In the genomic region with DNA sequence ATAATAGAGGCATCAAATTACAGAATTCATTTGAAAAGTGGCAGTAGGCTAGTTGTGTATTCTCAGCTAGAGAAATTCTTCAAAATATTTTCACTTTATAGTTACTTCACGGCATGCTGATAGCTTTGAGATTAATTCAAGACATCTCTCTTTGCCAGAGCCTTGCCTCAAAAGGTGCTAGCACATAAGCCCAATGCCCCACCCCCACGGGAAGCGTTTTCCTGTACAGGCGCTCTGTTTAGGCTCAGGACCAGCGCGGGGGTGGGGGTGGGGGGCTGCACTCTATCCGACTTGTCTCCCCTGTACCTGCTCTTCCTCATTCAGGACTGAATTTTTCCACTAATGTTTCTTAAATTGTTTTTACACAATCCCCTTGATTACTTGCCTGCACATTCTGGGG, we compare ENCODE assay signal across 8 mouse cellular contexts. TPM values are rescaled to one million over a fixed set of nuclear protein-coding genes. Genes with fewer than 3 reads are reported as not detected.
DNase-seq lines count a peak whose midpoint lies in the region; ATAC-seq and TF ChIP-seq lines count a peak whose summit lies in the region.

No protein-coding gene starts in this region.

- under 1% methylated on average over 7 of the region's 7 CpGs for WGBS in heart, embryonic 11.5 days (ENCODE audit: insufficient replicate concordance)
- WGBS in cerebellum, adult 2 months, result 2% methylated on average over 7 of the region's 7 CpGs
- WGBS in hindbrain, embryonic 10.5 days, result 0% methylated on average over 7 of the region's 7 CpGs
- WGBS in midbrain, embryonic 16.5 days, result 2% methylated on average over 7 of the region's 7 CpGs

- no peak overlapping the region for H3K4me3 ChIP-seq in heart, embryonic 11.5 days (ENCODE audit: low read depth, low read length)
- peak overlapping the region; percentile 80 for H3K4me3 ChIP-seq in cerebellum, adult 2 months (replicated peaks; ENCODE audit: insufficient read depth, low read depth, low read length)
- peak overlapping the region; percentile 70 for H3K4me3 ChIP-seq in hindbrain, embryonic 10.5 days
- H3K4me3 ChIP-seq in midbrain, embryonic 16.5 days (ENCODE audit: low read depth, low read length), result no peak overlapping the region

- H3K9me3 ChIP-seq in heart, embryonic 11.5 days (replicated peaks; ENCODE audit: control insufficient read depth, low read length), result no peaks in the 10 kb centered on the region
- no peaks in the 10 kb centered on the region for H3K9me3 ChIP-seq in hindbrain, embryonic 10.5 days
- H3K9me3 ChIP-seq in midbrain, embryonic 16.5 days (replicated peaks; ENCODE audit: control insufficient read depth, low read length, poor library complexity, severe bottlenecking), result no peaks in the 10 kb centered on the region

- H3K4me2 ChIP-seq in heart, embryonic 11.5 days, result peak overlapping the region; percentile 99
- peak overlapping the region; percentile 100 for H3K4me2 ChIP-seq in midbrain, embryonic 16.5 days (ENCODE audit: low read length)

- intact Hi-C loops in heart, postnatal 10 days (cut with DNase I), result no loop called here

- no peak overlapping the region for H3K27ac ChIP-seq in heart, embryonic 11.5 days (ENCODE audit: low read depth, low read length)
- H3K27ac ChIP-seq in cerebellum, adult 2 months (ENCODE audit: insufficient read depth, low read length), result peak overlapping the region; percentile 64; the same call in 1 of the 2 replicates
- H3K27ac ChIP-seq in hindbrain, embryonic 10.5 days, result no peak overlapping the region
- H3K27ac ChIP-seq in midbrain, embryonic 16.5 days (ENCODE audit: low read length), result no peak overlapping the region

- TF ChIP-seq CTCF in cerebellum, adult 2 months (IDR thresholded peaks at IDR 0.05; ENCODE audit: borderline replicate concordance, insufficient read depth, low read depth, low read length), result no peak

- no peak for ATAC-seq in heart, embryonic 11.5 days (replicated peaks; ENCODE audit: insufficient number of reproducible peaks, low FRiP score, low TSS enrichment)
- ATAC-seq in midbrain, embryonic 16.5 days, result no peak
- no peak for ATAC-seq in activated CD4-positive, CD25-positive, alpha-beta regulatory T cell, adult 4 months

- DNase-seq in heart, postnatal 10 days, result no peak
- DNase-seq in cerebellum, adult 2 months, result peak; percentile 58 to 68
- no peak for DNase-seq in hindbrain, embryonic 10.5 days (ENCODE audit: low spot score)
- no peak for DNase-seq in adrenal gland, adult 18-20 months (ENCODE audit: low spot score in 2 of 2)
- DNase-seq in lung, postnatal 10 days, result no peak

- H3K27me3 ChIP-seq in heart, embryonic 11.5 days (ENCODE audit: control insufficient read depth, insufficient read depth, low read length), result peaks cover 37% of the 10 kb centered on the region
- no peaks in the 10 kb centered on the region for H3K27me3 ChIP-seq in cerebellum, adult 2 months (ENCODE audit: control insufficient read depth, insufficient read depth, low read length)
- peaks cover 64% of the 10 kb centered on the region for H3K27me3 ChIP-seq in hindbrain, embryonic 10.5 days (ENCODE audit: insufficient read depth, poor library complexity, severe bottlenecking)
- H3K27me3 ChIP-seq in midbrain, embryonic 16.5 days (ENCODE audit: control insufficient read depth, insufficient read depth, low read depth, low read length), result peaks cover 7% of the 10 kb centered on the region

- H3K36me3 ChIP-seq in heart, embryonic 11.5 days (ENCODE audit: control insufficient read depth, insufficient read depth, low read length), result no peaks in the 10 kb centered on the region
- no peaks in the 10 kb centered on the region for H3K36me3 ChIP-seq in hindbrain, embryonic 10.5 days
- H3K36me3 ChIP-seq in midbrain, embryonic 16.5 days (ENCODE audit: control insufficient read depth, insufficient read depth, low read length), result no peaks in the 10 kb centered on the region

- no peak for TF ChIP-seq POLR2A in cerebellum, adult 2 months (IDR thresholded peaks at IDR 0.05; ENCODE audit: borderline replicate concordance, insufficient read depth, low read length)

- peaks cover 14% of the 10 kb centered on the region for H3K4me1 ChIP-seq in heart, embryonic 11.5 days (ENCODE audit: control insufficient read depth, insufficient read depth, low read length)
- H3K4me1 ChIP-seq in cerebellum, adult 2 months (ENCODE audit: control insufficient read depth, insufficient read depth, low read length), result no peaks in the 10 kb centered on the region; the same call in 1 of the 2 replicates
- peaks cover 29% of the 10 kb centered on the region for H3K4me1 ChIP-seq in hindbrain, embryonic 10.5 days (replicated peaks)
- H3K4me1 ChIP-seq in midbrain, embryonic 16.5 days (ENCODE audit: control insufficient read depth, insufficient read depth, low read length), result peaks cover 23% of the 10 kb centered on the region

- no peak overlapping the region for H3K9ac ChIP-seq in heart, embryonic 11.5 days (ENCODE audit: low read depth, low read length)
- no peak overlapping the region for H3K9ac ChIP-seq in midbrain, embryonic 16.5 days (ENCODE audit: low read depth, low read length)

RNA-seq across cellular contexts. Expression of gene Sgpp2, which starts 1.3 kb away (rescaled TPM):
- 0.28 and 0.46 TPM in 2 replicates for polyA plus RNA-seq in heart, embryonic 11.5 days (2014; fragmentation: Nextera tagmentation; extraction: Ambion mirVana)
- total RNA-seq in heart, postnatal 10 days (2021), result not detected
- polyA plus RNA-seq in cerebellum, adult 2 months (2012; rRNA removed), result 87.1 and 88.3 TPM in 2 replicates
- 1.8 and 3.2 TPM in 2 replicates for polyA plus RNA-seq in hindbrain, embryonic 10.5 days (2016; fragmentation: Nextera tagmentation; extraction: Ambion mirVana)
- 1.0 and 1.6 TPM in 2 replicates for polyA plus RNA-seq in midbrain, embryonic 16.5 days (2015; fragmentation: Nextera tagmentation; extraction: Ambion mirVana)
- polyA plus RNA-seq in activated CD4-positive, CD25-positive, alpha-beta regulatory T cell, adult 4 months (2017; shearing (Covaris generic)), result under 1 TPM; 0.52 to 0.69 TPM
- total RNA-seq in adrenal gland, adult 18-20 months (2021), result 1 to 10 TPM; 2.3 to 3.5 TPM

Comparison
In these comparisons a context has a peak if more than half of its experiments do, and no peak if none do; other contexts are left out.
1. H3K4me3 ChIP-seq: peak in cerebellum, adult 2 months (single experiment) and hindbrain, embryonic 10.5 days (single experiment); none in heart, embryonic 11.5 days (single experiment) and midbrain, embryonic 16.5 days (single experiment).
2. DNase-seq: peak in cerebellum, adult 2 months (2 of 2); none in heart, postnatal 10 days (0 of 2), hindbrain, embryonic 10.5 days (single experiment), adrenal gland, adult 18-20 months (0 of 2) and lung, postnatal 10 days (single experiment).
3. RNA of gene Sgpp2, which starts 1.3 kb away (polyA plus RNA-seq): 87.1 to 88.3 TPM in cerebellum, adult 2 months; 1.8 to 3.2 TPM in hindbrain, embryonic 10.5 days, 1.0 to 1.6 TPM in midbrain, embryonic 16.5 days, 0.52 to 0.69 TPM in activated CD4-positive, CD25-positive, alpha-beta regulatory T cell, adult 4 months and 0.28 to 0.46 TPM in heart, embryonic 11.5 days; every median in the first group is over 10 times any median in the second.